Mouse (Mus musculus) cerebellum, postnatal 25 days (tissue): ENCODE measurements around the gene Ctdnep1.
"Not testable (repeated sequence)": the region's sequence is repeated elsewhere in the genome, so short reads cannot be mapped to it uniquely, and the experiment has no call there.

Experiments
- DNase-seq, 2 experiments: peaks; one replicate each; pipeline ENCODE4 v3.0.0; 2021; ENCODE audit warnings: mixed read lengths in 2 of 2

Gene Ctdnep1

GRCm38 (mm10) chr11:69950807-69951459 lies 30.0 kb upstream of the Ctdnep1 start:
- DNase-seq: no peak

- DNase-seq: no peak
Measured at GRCm38 (mm10) chr11:69952274-69952673, 28.7 kb upstream of the Ctdnep1 start.

GRCm38 (mm10) chr11:69953267-69953915 lies 27.6 kb upstream of the Ctdnep1 start:
- no peak for DNase-seq

- DNase-seq: not testable (repeated sequence)
Measured at GRCm38 (mm10) chr11:69955618-69956017, 25.3 kb upstream of the Ctdnep1 start.

- no peak for DNase-seq
Measured at GRCm38 (mm10) chr11:69956218-69956617, 24.7 kb upstream of the Ctdnep1 start.

GRCm38 (mm10) chr11:69960616-69961015 lies 20.3 kb upstream of the Ctdnep1 start:
- no peak for DNase-seq

GRCm38 (mm10) chr11:69961841-69962240 lies 19.1 kb upstream of the Ctdnep1 start:
- DNase-seq: no peak

- no peak for DNase-seq
Measured at GRCm38 (mm10) chr11:69964650-69965270, 16.2 kb upstream of the Ctdnep1 start, which contains the start of gene Cldn7. TSS of gene Cldn7 (plus strand) at chr11:69964779.

- no peak for DNase-seq
Measured at GRCm38 (mm10) chr11:69965271-69966005, 15.5 kb upstream of the Ctdnep1 start.

GRCm38 (mm10) chr11:69966006-69966859 lies 14.7 kb upstream of the Ctdnep1 start:
- DNase-seq: peak in 1 of 2 experiments; percentile 36

- no peak for DNase-seq
Measured at GRCm38 (mm10) chr11:69966860-69967517, 14.0 kb upstream of the Ctdnep1 start.

GRCm38 (mm10) chr11:69968793-69969192 lies 12.2 kb upstream of the Ctdnep1 start:
- DNase-seq: no peak

GRCm38 (mm10) chr11:69970222-69970621 lies 10.7 kb upstream of the Ctdnep1 start:
- DNase-seq: no peak

GRCm38 (mm10) chr11:69970775-69971174 lies 10.2 kb upstream of the Ctdnep1 start:
- DNase-seq: no peak

GRCm38 (mm10) chr11:69974907-69975306 lies 6.0 kb upstream of the Ctdnep1 start:
- no peak for DNase-seq

- DNase-seq: no peak
Measured at GRCm38 (mm10) chr11:69976271-69976670, 4.7 kb upstream of the Ctdnep1 start.

GRCm38 (mm10) chr11:69979827-69980195 lies 1.1 kb upstream of the Ctdnep1 start:
- DNase-seq: no peak

- DNase-seq: peak; percentile 99 to 100
Measured at GRCm38 (mm10) chr11:69980196-69981140, 488 bp upstream of the Ctdnep1 start.

- no peak for DNase-seq
Measured at GRCm38 (mm10) chr11:69982225-69982624, 1.3 kb downstream of the Ctdnep1 start, which contains the start of gene Elp5. TSS of gene Elp5 (minus strand) at chr11:69982517.

- no peak for DNase-seq
Measured at GRCm38 (mm10) chr11:69982877-69983276, 1.9 kb downstream of the Ctdnep1 start.
